Mouse (Mus musculus) spleen, adult 2 months (tissue): ENCODE measurements at regions not wholly inside any gene's neighbourhood (a gene's known extent, or its start where the extent isn't known, plus 50 kb on each side); places are given as distances from the start of the nearest gene placed in this dataset.

Experiments used
- CTCF ChIP-seq: fragments of 200-500 bp; IDR thresholded peaks from 2 replicates; pipeline ENCODE4 v1.5.1; 2011; ENCODE audit warnings: mild to moderate bottlenecking, inconsistent platforms; ENCODE audit not compliant: insufficient read depth, insufficient read length, insufficient replicate concordance; ENCODE audit errors: extremely low read depth
- POLR2A ChIP-seq: fragments of 200-500 bp; IDR thresholded peaks from 2 replicates; pipeline ENCODE4 v1.6.1; 2011; ENCODE audit warnings: low read depth, low read length, inconsistent platforms

GRCm38 (mm10) chr13:60497714-60498400 lies 103.9 kb upstream of the Dapk1 start:
- no peak for TF ChIP-seq POLR2A
- no peak for TF ChIP-seq CTCF
